Comparison of ENCODE assay signal across 22 mouse cellular contexts in the genomic region with DNA sequence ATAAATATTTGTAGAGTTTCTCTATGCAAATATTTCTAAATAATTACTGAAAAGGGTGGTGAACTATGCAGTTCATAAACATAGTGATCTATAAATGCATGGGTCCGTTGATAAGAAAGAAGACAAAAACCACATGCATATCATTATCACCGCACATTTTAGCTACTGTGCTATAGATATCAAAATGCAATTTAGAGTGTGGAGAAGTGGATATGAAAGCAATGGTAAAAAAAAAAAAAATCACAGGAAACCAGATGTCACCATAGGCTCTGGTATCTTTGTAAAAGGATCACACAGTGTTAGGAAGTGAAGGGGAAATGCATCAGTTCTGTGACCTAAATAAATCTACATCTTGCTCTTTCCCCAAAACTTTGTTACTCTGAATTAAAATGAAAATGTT.
"Had no signal": no experiment of that assay in that cellular context is flagged by ENCODE, and none has a peak within 500 bp of the region (broad histone marks: within the 10 kb centered on the region; RNA-seq: fewer than 3 reads in every experiment).

No protein-coding gene starts in this region.

- H3K4me1 ChIP-seq: limb, embryonic 12.5 days; limb, embryonic 15.5 days; liver, embryonic 13.5 days; lung, embryonic 15.5 days; midbrain, embryonic 12.5 days; midbrain, embryonic 15.5 days; neural tube, embryonic 12.5 days; neural tube, embryonic 15.5 days; stomach, embryonic 15.5 days had no signal

- H3K4me3 ChIP-seq: limb, embryonic 12.5 days; limb, embryonic 15.5 days; liver, embryonic 13.5 days; lung, embryonic 15.5 days; midbrain, embryonic 12.5 days; midbrain, embryonic 15.5 days; neural tube, embryonic 12.5 days; neural tube, embryonic 15.5 days; stomach, embryonic 15.5 days had no signal

- H3K27ac ChIP-seq: limb, embryonic 12.5 days; limb, embryonic 15.5 days; liver, embryonic 13.5 days; lung, embryonic 15.5 days; midbrain, embryonic 12.5 days; midbrain, embryonic 15.5 days; neural tube, embryonic 12.5 days; neural tube, embryonic 15.5 days; stomach, embryonic 15.5 days had no signal

- ATAC-seq: intestine, embryonic 16.5 days; midbrain, embryonic 15.5 days had no signal

- H3K9me3 ChIP-seq: limb, embryonic 12.5 days; limb, embryonic 15.5 days; liver, embryonic 13.5 days; lung, embryonic 15.5 days; midbrain, embryonic 12.5 days; midbrain, embryonic 15.5 days; neural tube, embryonic 12.5 days; neural tube, embryonic 15.5 days; stomach, embryonic 15.5 days had no signal

- H3K36me3 ChIP-seq: limb, embryonic 12.5 days; limb, embryonic 15.5 days; liver, embryonic 13.5 days; lung, embryonic 15.5 days; midbrain, embryonic 12.5 days; midbrain, embryonic 15.5 days; neural tube, embryonic 12.5 days; neural tube, embryonic 15.5 days; stomach, embryonic 15.5 days had no signal

- DNase-seq: kidney, adult 18-20 months; kidney, adult 9 months; kidney, postnatal 14 days; kidney, postnatal 4 days; left cerebral cortex, postnatal 4 days; liver, embryonic 13.5 days; lung, postnatal 10 days; lung, postnatal 36 days; right cerebral cortex, postnatal 25 days; spleen, adult 18-20 months; thymus, adult 2 months; thymus, postnatal 14 days; thymus, postnatal 4 days had no signal

- H3K4me2 ChIP-seq: limb, embryonic 12.5 days; limb, embryonic 15.5 days; liver, embryonic 13.5 days; lung, embryonic 15.5 days; midbrain, embryonic 12.5 days; midbrain, embryonic 15.5 days; neural tube, embryonic 12.5 days; neural tube, embryonic 15.5 days; stomach, embryonic 15.5 days had no signal

- H3K27me3 ChIP-seq: limb, embryonic 12.5 days; limb, embryonic 15.5 days; liver, embryonic 13.5 days; lung, embryonic 15.5 days; midbrain, embryonic 12.5 days; midbrain, embryonic 15.5 days; neural tube, embryonic 12.5 days; neural tube, embryonic 15.5 days; stomach, embryonic 15.5 days had no signal

- H3K9ac ChIP-seq: limb, embryonic 12.5 days; limb, embryonic 15.5 days; liver, embryonic 13.5 days; lung, embryonic 15.5 days; midbrain, embryonic 12.5 days; midbrain, embryonic 15.5 days; neural tube, embryonic 12.5 days; neural tube, embryonic 15.5 days; stomach, embryonic 15.5 days had no signal
